Mouse (Mus musculus) ZHBTc4 (cell line): ENCODE measurements around the gene Qrich2.
A peak's percentile ranks its signal among the peaks of the same experiment; 100 is the strongest.

Experiments used
- DNase-seq: peaks from one replicate; pipeline ENCODE4 v3.0.0-alpha.2; 2011; ENCODE audit warnings: low read depth, low spot score

Gene Qrich2

DNA sequence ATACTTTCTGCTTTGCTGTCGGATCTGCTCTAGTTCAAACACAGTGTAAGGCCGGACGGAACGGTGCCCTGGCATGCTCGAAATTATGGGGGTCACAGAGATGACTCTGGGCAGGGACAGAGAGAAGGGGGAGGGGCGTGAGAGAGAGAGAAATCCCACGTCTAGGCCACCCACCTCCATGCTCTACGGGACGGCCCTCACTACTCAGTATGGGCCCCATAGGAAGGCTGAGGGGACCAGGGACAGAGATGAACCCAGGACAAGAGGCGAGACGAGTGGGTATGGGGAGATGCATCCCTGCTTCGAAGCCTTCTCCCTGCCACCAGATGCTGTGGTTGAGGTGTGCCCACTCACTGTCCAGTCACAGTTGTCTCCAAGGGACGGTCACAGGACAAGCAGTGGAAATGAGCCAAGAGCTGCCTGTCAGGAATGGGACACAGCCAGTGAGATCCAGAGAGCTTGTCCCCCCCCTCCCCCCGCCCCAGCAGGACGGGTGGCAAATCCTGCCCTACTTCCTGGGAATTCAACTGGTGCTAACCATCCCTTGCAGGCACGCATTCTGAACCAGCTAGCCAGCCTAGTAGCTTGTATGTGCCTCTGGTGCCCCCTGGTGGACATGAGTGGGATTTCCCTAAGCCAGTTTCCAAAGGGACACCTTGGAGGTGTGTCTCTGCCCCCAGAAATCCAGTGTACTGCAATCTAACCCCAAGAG lies 20.3 kb downstream of the Qrich2 start:
- DNase-seq = peak; percentile 94

DNA sequence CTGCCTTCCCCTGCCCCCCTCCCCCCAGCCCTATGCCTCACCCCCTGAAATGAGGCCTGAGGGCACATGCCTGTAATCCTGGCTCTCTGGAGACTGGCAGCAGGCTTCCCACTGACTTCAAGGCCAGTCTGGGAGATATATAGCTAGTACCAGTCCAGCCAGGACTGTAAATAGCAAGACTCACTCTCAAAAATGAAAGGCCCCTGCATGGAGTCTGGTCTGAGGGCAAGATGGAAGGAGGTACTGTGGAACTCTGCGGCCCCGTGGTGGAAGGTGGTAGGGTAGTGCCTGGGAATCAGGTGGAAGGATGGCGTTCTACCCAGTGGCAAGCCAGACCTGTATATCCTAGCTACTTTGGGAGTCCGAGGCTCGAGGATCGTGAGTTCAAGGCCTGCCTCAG lies 22.1 kb downstream of the Qrich2 start:
- no peak for DNase-seq

DNA sequence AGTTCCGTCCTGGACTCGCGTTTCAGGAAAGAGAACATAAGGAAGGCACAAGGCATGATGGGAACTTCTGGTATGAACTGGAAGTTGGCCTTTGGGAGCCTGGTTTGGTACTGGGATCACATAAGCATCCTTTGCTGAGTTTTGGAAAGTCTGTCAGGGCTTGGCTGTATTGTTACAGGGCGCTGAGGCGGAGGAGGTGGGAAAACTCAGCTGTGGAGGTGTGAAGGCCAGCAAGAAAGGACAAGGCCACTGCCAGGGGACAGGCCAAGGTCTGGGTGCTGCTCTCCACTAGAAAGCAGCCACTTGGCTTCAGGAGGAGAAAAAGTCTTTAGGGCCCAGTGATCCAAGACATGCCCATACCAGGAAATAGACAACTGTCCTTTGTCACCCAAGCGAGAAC lies 22.7 kb downstream of the Qrich2 start:
- no peak for DNase-seq

- no peak for DNase-seq
Measured at GRCm38 (mm10) chr11:116442867-116443177, 23.2 kb downstream of the Qrich2 start.

- no peak for DNase-seq
Measured at GRCm38 (mm10) chr11:116442129-116442866, 23.7 kb downstream of the Qrich2 start.

GRCm38 (mm10) chr11:116440408-116441068 lies 25.5 kb downstream of the Qrich2 start:
- DNase-seq = no peak

GRCm38 (mm10) chr11:116439269-116440240 lies 26.5 kb downstream of the Qrich2 start:
- DNase-seq = no peak

DNA sequence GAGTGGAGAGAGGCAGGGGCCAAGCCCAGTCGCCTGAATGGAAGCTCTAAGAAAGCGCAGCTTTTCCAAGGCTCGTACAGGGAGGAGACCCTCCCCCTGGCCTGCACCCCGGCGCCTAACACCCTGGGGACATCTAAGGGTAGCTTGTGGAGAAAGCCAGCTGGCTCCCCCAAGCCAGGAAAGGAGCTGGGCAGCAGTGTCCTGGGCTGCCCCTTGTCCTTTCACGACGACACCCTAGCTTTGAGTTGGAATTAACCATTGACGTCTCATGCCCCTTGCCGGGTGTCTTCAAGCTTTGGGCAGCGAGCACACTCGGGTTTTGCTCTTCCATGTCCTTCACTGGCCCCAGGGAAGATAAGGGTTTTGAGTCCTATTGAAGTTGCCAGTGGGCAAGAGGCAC lies 28.5 kb downstream of the Qrich2 start:
- DNase-seq = no peak

DNA sequence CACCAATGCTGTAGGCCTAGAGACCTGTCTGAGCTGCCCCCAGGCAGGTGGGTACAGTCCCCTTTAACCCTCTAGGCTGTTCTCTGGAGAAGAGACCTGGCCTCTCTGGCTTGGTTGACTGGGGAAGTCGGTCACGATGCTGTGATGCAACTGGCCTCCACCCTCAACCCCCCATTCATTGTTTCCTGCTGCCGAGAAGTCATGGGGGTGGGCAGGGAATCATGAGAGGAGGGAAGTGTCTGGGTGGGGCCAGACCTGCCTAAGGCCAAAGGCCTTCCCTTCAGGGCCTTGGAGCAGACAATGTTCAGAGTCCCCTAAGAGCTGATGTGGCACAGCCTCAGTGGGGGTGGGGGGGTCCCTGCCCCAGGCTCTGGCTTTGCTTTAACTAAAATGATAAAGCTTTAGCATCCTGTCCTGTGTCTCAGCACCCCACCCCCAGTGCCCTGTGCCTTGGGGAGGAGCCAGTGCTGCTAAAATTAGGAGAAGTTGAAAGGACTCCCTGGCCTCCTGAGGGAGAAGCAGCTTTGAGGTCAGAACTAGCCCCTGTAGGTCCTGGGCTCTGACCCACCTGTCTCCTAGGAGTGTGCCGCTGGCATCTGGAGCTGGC lies 29.2 kb downstream of the Qrich2 start:
- peak; percentile 88 for DNase-seq

DNA sequence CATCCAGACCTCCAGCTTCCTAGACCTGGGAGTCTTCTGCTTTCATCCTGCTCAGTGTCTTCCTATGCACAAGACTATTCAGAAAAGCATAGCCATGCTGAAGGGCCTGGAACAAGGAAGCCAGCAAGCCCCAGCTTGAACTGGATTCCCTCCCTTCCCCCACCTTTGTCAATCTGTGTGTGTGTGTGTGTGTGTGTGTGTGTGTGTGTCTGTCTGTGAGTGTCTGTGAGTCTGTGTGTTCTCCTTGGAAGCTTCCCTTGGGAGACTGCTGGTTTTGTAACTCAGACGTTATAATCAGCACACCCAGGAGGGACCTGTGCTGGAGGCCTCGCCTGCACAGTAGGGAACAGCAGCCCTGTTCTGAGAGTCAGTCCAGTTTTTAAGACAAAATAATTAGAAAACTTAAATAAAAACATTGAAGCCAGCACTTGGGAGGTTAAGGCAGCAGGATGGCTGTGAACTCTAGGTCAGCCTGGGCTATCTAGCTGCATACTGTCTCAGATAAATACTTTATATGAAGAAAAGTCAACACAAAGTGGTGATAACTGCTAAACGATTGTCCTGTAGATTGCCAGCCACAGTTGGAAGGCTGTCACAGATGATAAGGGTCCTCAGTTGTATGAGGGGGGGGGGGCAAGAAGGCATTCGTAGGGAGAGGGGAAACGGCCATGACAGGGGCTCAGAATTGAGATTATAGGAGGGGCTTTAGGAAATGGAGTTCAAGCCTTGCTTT lies 29.9 kb downstream of the Qrich2 start:
- peak; percentile 63 for DNase-seq

GRCm38 (mm10) chr11:116434967-116435752 lies 30.9 kb downstream of the Qrich2 start:
- DNase-seq = peak; percentile 42

DNA sequence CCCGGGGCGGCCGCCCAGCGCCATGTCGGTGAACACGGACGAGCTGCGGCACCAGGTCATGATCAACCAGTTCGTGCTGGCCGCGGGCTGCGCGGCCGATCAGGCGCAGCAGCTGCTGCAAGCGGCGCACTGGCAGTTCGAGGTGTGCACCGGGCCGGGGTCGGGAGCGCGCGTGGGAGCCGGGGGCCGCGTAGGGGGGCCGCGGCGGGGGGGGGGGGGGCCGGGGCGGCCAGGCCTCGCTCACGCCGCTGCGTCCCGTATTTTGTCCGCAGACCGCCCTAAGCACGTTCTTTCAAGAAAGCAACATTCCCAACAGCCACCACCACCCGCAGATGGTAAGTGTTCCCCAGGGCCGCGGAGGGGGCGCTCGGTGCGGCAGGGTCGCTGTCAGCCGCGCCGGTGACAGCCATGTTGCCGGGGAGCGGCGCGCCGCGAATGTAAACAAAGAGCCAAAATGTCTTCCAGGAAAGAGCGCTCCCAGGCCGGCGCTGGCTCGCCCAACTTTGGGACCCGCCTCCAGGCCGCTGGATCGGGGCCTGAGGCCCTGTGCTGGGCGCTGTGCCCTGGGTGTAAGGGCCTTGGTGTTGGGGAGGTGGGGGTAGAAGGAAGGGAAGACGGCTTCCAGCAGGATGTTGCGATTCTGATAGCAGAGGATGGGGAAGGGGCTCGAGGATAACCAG lies 31.6 kb downstream of the Qrich2 start:
- DNase-seq = peak; percentile 87

DNA sequence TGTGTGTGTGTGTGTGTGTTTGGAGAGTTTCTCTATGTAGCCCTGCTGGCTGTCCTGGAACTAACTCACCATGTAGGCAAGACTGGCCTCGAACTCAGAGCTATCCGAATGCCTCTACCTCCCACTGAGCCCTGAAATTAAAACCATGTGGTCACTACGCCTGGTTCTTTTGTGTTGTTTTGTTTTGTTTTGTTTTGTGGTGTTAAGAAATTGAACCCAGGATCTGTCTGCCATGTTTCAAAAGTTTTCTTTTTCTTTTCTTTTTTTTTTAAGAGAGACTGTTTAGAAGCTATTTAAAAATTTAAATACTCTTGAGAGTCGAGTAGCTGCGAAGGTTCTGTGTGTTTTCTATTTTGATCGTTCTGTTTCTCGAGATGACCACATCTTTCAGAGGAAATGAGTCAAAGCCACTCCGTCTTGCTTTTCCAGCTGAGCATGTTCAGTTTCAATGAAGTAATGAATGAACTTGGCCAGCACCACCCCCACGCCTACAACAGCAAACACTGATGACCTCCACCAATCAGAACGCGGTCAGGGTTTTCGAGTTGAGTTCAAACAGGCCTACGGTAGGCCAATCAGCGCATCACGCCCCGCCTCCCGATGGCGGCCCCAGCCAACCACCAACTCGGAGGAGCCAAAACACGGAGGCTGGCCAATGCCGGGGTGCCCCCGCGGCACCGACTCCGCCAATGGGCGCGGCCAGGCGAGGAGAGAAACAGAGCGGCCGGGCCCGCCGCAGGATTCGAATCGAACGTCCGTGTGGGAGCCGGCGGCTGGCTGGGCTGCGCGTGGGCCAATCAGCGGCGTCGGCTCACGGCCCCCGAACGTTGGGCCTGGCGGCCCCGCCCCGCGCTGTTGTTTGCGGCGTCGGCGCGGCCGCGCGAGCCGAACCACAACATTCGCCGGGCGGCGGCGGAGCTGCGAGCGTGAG lies 32.4 kb downstream of the Qrich2 start, which contains the start of gene Ubald2:
TSS of gene Ubald2 (plus strand) at position 739 of the 931 bp plus-strand sequence.
- peak; percentile 100 for DNase-seq

DNA sequence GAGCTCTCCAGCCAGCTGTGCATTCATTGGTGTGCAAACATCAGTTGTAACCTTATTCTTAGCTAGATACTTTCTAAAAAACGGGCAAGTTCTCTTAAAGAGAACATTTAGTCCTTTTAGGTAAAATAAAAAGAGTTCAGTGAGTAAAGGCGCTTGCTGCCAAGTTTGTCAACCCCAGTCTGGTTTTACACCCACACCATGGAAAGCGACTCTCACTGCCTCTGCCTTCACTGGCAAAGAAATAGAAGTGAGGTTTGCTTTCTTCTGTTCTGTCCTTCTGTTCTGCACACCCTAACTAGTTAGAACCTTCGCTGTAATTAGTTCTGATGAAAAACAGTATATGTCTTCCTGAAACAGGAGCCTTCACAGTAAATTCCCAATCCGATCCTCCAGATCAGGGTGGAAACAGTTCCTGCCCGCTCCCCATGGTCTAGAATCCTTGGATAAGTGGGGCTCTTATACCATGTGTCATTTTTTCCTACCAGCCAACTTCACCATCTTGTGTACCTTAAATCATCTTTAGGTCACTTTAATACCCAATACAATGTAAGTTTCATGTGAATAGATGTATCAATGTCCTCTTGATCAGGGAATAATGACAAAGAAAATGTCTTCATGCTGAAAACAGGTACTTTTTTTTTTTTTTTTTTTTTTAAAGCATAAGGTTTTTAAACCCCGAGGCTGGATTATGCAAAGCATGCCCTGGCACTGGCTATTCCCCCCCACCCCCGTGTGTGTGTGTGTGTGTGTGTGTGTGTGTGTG lies 33.3 kb downstream of the Qrich2 start:
- DNase-seq = no peak

DNA sequence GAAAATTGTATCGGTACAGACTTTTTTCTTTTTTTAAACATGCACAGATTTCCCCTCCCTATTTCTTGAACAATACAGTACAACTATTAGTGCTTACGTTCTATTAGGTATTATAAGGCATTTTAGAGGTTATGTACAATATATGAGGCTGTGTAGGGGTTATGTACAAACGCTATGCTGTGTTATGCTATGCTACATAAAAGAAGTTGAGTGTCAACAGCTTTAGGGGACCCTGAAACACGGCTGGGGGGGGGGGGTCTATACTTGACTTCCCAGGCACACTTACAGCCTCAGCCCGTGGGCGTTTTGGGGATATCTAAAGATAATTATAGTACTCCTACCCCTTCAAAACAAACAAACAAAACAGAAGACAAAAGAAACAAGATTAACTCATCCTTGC lies 33.9 kb downstream of the Qrich2 start:
- no peak for DNase-seq

DNA sequence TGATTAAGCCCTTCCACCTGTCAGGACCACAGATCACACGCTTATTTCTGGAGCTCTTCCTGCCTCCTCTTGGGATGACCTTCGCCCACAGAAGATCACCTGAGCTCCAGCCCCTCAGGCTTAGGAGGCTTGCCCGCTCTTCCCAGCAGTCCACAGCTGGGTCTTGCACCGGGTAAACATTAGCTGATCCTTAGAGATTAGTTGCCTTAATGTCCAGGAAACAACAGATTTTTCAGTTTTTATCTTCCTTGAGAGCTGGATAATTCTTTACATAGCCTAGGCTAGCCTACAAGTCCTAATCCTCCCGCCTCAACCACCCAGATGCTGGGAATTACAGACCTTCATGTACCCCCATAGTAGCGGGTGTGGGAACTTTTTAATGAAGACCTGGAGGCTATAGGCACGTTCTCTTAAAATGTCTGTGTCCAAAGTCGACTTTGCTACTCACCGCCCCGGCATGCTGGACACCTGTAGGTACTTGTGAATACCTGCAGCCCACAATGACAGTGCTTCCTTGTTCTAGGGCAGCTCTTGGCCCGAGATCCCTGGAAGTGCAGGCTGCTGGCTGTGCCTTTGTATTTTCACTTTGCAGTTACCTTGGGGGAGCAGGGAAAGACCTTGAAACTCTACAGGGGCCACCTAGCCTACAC lies 34.5 kb downstream of the Qrich2 start:
- no peak for DNase-seq
